Mouse (Mus musculus): ENCODE results near the gene Samd8. TPM values are rescaled to one million over a fixed set of nuclear protein-coding genes. Genes with fewer than 3 reads are reported as not detected.

Samd8 gene
- polyA plus RNA-seq (2017; shearing (Covaris generic)) = 29.0 TPM

GRCm38 (mm10) chr14:21750008-21750880 is at the start of gene Samd8:
Samd8 (plus strand) TSS chr14:21750531.

GRCm38 (mm10) chr14:21714486-21714885 is 35.8 kb upstream of the Samd8 start, which contains the start of gene Dupd1:
Dupd1 (minus strand) TSS chr14:21714576.

GRCm38 (mm10) chr14:21750881-21751542 is 681 bp downstream of the Samd8 start, which contains the start of gene Dusp13:
Dusp13 (minus strand) TSS chr14:21751181.

GRCm38 (mm10) chr14:21824938-21825337 is 74.6 kb downstream of the Samd8 start, which contains the start of gene Vdac2:
Vdac2 (plus strand) TSS chr14:21825238.

Other genes starting within 250 kb of the Samd8 start
- not detected for gene Dupd1, start 36.0 kb upstream of the Samd8 start, polyA plus RNA-seq (2017; shearing (Covaris generic))
- not detected for gene Dusp13, start 650 bp downstream of the Samd8 start, polyA plus RNA-seq (2017; shearing (Covaris generic))
- gene Vdac2, start 74.7 kb downstream of the Samd8 start, polyA plus RNA-seq (2017; shearing (Covaris generic)) = 108 TPM
- 14.1 TPM for gene Comtd1, start 98.4 kb downstream of the Samd8 start, polyA plus RNA-seq (2017; shearing (Covaris generic))
- gene Zfp503, start 239.1 kb downstream of the Samd8 start, polyA plus RNA-seq (2017; shearing (Covaris generic)) = not detected